Mouse (Mus musculus) kidney, adult 11 months (tissue): Measurements from ENCODE around the gene Zfp639.

ENCODE experiments used
- DNase-seq: peaks from one replicate; pipeline ENCODE4 v3.0.0; 2022

Zfp639 gene

GRCm38 (mm10) chr3:32509496-32510374 lies at the start of gene Zfp639:
Gene Zfp639, plus strand, starts transcription at chr3:32510259.
- no peak for DNase-seq

GRCm38 (mm10) chr3:32467321-32467720 lies 42.7 kb upstream of the Zfp639 start:
- no peak for DNase-seq

DNA sequence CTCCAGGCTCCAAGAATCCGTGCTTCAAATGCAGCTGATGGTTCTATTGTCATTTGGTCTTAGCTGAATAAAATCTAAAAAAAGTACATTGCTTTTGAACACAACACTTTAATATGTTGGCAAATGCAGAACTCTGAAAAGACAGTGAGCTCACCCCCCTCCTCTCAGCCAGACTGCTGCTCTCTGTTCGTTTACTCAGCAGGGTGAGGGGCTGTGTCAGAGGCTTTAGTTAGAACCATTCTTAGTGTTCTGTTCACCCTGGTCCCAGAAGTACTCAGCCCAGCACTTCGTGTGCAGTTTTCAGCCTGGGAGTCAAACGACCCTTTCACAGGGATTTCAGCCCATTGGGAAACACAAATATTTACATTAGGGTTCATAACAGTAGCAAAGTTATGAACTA lies 41.6 kb upstream of the Zfp639 start:
- DNase-seq: no peak

- DNase-seq: no peak
Measured at GRCm38 (mm10) chr3:32470449-32470848, 39.6 kb upstream of the Zfp639 start.

- peak; percentile 47 for DNase-seq
Measured at GRCm38 (mm10) chr3:32471098-32471497, 39.0 kb upstream of the Zfp639 start.

GRCm38 (mm10) chr3:32472191-32472900 lies 37.7 kb upstream of the Zfp639 start:
- peak; percentile 5 for DNase-seq

DNA sequence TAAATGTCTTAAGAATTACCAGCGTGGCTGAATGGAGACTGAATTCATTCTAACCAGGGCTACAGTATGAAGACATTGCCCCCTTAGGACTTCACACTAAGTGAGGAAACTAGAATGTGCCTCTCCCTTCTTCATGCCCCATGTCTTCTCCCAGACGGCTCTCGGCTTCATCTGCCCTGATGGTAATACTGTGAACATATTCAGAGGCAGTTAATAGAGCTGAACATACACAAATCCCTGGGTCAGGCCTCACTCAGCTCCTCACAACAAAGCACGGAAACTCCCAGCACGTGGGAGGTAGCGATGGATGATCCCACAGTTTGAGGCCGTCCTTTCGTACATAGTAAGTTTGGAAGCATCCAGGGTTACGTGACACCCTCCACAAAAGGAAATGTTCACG lies 36.9 kb upstream of the Zfp639 start:
- DNase-seq: no peak

GRCm38 (mm10) chr3:32479961-32480360 lies 30.1 kb upstream of the Zfp639 start:
- no peak for DNase-seq

DNA sequence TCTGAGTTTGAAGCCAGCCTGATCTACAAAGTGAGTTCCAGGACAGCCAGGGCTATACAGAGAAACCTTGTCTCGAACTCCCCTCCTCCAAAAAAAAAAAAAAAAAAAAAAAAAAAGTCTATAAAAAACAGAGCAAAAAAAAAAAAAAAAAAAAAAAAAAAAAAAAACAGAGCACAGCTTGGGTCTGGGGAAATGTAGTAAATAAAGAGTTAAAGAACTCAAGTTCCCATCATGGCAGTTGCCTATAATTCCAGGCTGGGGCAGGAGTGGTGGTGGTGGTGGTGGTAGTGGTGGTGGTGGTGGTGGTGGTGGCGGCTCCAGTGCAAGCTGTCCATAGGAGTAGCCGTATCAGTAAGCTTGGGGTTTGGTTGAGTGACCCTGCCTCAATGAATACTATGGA lies 27.0 kb upstream of the Zfp639 start:
- no peak for DNase-seq

- DNase-seq: no peak
Measured at GRCm38 (mm10) chr3:32486543-32486942, 23.5 kb upstream of the Zfp639 start.

DNA sequence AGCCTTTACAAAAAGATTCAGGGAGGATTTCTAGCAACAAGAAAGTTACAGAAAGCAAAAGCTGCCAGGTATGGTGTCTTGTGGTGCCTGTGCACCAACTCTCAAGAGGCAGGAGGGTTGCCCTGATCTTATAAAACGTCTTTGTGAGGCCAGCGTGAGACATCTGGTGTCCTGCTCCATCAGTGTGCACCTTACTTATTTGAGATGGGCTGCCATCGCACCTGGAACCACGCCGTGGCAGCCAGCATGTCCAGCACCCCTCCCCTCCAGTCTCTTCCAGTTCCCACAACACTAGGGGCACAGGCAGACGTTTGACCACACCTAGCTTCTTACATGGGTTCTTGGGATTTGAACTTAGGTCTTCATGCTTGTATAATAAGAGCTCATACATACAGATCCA lies 21.9 kb upstream of the Zfp639 start:
- DNase-seq: peak; percentile 0

DNA sequence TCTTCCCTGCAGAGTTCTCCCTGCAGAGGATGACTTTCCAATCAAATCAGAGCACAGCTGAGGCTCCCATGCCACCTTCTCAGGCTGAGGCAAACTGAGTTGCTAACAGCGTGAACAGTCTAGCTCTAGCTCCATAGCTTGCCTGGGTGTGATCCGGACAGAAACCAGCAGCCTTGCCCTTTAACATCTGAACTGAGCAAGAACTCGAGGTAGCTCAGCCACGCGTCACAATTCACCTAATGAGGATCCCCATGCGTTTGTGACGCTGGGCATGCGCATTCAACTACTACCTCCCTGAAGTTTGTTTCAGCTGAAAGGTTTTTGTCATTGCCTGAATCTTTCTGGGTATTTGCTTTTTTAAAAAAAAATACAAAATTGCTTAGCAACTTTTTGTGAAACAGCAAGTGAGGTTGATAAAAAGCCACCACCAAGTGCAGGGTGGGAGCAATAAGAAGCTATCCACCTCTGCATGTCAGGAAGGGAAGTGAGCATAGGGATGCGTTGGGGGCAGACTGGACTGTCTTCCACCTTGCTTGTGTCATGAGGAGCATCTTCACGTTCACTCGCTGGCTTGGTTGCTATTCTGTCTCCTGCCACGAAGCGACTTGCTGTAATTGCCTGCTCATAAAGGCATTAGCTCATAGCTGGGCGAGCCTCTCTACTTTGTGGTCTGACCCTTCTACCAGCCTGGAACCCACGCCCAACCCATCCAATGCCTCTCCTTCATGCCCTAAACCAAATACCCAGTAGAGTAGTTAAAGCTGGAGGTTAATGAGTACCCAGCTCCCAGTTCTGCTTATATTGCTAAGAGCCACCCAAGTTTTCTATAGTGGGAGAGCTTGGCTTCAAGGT lies 19.8 kb upstream of the Zfp639 start:
- DNase-seq: peak; percentile 1

DNA sequence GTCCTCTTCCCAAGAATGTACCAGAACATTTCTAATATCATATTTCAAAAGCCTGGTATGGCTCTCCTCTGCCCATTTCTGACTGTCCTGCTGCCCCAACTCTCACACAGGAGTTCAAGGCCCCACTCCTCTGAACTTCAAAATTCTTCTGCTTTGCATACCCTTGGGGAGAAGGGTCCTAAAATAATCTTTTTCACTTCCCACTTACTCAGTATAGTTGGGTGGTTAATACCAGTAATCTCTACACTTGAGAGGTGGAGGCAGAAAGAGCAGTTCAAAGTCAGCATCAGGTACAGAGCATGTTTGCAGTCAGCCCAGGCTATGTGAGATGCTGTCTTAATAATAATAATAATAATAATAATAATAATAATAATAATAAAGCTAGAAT lies 19.1 kb upstream of the Zfp639 start:
- DNase-seq: no peak

GRCm38 (mm10) chr3:32492097-32493090 lies 17.7 kb upstream of the Zfp639 start, which contains the start of gene Kcnmb3:
Gene Kcnmb3, minus strand, starts transcription at chr3:32492231.
- no peak for DNase-seq

DNA sequence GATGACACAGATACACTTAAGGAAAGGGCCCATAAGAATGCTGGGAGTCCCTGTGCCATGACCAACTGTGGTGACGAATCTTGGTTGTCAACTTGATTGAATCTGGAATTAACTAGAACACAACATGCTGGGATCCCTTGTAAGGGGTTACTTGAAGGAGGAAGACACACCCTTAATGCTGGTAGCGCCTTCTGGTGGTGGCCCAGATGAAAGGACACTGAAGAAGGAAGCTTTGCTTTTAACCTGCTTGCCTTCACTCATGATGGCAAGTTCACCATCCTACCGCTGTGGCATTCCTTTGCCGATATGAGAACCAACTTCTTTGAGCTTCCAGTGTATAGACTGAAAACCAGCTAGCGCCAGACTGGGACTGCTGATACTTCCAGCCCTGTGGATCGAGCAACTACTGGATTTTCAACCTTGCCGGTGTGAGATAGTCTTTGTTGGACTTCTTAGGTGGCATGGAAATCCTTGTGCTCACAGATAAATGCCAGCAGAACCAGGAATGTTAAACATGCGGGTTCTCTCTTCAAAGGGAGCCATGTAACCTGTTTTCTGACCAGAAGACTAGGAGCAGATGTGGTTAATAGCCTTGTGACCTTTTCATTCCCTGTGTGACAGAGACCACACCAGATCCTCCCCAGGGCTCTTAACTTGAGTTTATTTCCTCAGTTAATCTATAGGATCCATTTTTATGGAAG lies 15.5 kb upstream of the Zfp639 start:
- no peak for DNase-seq

GRCm38 (mm10) chr3:32495088-32495770 lies 14.8 kb upstream of the Zfp639 start:
- DNase-seq: peak; percentile 31

DNA sequence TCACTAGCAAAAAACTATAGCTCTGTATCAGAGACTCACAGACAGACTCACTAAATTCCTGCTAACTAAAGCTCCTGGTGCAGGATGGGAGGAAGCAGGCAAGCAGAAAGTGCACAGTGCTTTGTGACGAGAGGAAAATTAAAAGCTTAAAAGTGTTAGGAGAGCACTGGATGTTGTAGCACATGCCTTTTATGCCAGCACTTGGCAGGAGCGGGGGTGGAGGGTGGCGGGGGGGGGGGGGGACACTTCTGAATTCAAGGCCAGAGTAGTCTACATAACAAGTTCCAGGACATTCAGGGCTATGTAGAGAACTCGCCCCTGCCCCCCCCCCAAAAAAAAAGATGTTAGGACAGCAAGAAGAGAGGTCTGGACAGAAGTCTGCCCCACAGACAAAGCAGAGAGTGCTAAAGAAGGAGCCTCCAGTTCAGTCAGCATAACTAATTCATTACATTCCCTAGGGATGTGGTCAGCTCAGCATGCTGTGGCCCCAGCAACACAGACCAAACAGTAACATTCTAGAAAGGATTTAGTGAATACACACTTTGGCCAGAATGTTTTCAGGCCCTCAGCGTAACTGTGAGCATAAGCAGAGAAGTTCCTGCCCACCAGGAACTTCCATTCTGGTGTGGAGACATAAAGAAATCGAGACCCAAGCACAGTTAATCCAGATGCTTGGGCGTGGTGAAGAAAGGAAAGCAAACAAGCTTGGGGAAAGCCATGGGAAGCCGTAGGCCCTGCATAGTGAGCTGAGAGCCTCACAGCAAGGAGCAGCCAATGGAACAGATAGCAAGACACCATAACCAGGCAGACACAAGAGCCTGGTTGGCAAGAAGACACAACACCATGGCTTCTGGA lies 14.0 kb upstream of the Zfp639 start:
- no peak for DNase-seq

DNA sequence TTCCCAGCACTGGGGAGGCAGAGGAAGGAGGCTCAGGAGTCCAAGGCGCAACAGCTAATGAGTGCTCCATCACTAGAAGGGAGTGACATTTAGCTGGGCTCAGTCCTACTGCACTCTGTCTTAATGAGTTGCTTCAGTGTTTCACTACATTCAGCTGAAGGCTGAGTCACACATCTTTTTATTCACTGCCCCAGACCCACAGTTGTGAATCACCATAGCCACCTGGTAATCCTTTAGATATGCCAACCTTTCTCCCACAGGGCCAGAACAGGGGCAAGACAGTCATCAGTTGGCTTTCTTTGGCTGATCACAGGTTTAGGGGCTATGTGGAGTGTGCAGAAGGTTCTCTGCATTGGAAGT lies 13.4 kb upstream of the Zfp639 start:
- DNase-seq: no peak

DNA sequence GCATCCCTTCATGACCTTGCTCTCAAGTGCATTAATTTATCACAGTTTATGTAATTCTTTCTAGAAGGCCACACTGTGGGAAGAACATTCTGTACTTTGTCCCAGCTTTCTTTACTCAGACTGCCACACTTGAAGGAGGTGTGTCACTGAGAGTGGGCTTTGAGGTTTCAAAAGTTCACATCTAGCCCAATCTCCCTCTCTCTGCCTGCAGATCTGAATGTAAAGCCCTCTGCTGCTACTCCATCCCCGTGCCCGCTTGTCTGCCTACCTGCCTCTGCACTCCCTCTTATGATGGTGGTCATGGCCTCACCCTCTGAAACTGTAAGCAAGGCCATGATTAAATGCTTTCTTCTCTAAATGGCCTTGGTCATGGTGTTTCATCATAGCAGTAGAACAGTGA lies 9.7 kb upstream of the Zfp639 start:
- no peak for DNase-seq

DNA sequence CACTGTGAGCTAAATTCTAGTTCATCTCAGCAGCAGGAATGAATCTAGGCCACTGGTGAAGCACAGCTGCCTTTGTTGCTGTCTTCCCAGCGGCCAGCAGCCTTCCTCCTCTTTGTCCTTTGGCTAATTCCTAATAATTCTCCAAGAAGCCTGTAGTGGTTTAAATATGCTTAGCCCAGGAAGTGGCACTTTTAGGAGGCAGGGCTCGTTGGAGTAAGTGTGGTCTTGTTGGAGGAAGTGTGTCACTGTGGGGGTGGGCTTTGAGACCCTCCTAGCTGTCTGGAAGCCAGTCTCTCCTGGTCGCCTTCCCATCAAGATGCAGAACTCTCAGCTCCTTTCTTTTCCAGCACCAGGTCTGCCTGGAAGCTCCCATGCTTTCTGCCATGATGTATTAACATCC lies 4.2 kb upstream of the Zfp639 start:
- DNase-seq: no peak
